Mouse (Mus musculus): Measurements from ENCODE around the gene Pgap3.

Pgap3 gene

GRCm38 (mm10) chr11:98357396-98358160 lies 42.7 kb downstream of the Pgap3 start:
- in situ Hi-C loops (cut with MboI, MseI), result no loop called here

DNA sequence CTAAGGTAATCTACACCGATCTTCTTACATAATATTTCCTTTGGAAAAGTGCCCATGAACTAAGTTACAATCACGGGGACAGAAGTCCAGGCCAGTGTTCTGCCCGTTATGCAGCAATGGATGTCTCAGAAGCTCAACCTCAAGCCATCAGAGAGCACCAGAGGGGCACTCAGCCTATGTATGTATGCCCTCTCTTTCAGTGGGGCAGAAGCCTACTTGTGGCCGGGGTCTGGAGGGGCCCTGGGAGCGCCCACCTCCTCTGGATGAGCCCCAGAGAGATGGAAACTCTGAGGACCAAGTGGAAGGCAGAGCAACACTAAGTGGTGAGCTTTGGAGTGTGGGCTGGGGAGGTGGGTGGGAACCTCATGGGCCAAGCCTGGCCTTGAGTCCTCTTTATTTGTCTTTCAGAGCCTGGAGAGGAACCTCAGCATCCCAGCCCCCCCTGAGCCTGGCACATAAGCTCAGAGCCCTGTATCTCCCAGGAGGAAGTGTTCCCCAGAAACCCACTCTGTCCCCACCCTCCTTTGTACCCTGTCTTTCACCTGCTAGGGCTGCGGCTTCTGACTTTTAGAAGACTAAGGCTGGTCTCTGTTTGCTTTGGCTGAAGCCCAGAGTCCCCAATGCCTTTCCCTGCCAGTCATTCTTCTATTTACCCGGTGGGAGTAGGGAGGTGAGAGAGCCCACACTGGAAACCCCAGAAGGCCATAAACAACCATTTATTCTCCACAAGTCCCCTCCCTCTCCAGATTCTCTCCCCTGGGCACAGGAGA lies 43.5 kb downstream of the Pgap3 start:
- in situ Hi-C loops (cut with MboI, MseI), result no loop called here

GRCm38 (mm10) chr11:98355732-98356299 lies 44.5 kb downstream of the Pgap3 start:
- in situ Hi-C loops (cut with MboI, MseI), result no loop called here

DNA sequence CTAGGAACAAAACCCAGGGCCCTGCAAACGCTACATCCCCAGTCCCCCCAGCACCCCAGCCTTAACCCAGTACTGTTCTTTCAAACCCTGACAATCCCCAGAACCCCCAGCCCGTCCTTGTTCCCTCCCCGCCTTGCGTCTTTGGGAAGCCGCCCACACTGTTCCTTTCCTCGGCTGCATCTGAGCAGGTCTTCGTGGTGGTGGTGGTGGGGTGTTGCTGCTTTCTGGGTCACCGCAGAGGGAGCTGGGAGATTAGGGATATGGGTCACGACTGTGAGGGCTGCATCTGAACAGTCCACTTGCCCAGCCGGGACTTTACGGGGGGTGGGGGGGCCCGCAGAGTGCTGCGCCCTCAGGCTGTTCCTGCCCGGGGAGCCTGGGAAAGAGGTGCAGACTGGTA lies 45.8 kb downstream of the Pgap3 start:
- in situ Hi-C loops (cut with MboI, MseI), result no loop called here

DNA sequence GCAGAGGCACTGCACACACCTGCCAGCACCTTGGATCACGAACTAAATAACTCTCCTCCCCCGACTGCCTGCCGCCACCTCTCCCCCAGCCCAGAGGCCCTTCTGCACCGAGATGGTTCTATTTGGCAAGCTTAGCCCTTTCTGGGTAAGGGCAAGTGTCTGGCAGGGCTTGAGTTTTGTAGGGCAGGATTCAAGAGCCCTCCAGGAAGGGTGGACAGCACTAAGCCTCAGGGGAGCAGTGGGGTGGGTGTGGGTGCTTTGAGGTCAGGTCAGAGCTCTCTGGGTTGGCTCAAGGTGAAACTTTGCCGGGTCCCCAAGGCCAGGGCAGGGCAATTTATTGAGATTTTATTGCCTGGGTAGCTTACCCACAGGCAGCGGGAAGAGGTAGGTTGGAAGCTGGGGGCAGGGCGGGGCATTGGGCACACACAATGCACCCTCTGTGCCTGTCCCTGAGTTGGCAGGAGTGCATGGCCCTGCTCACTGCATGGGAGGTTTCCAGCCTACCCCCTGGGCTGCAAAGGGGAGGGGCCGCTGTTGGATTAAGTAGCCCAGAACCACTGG lies 46.6 kb downstream of the Pgap3 start:
- in situ Hi-C loops (cut with MboI, MseI), result no loop called here

DNA sequence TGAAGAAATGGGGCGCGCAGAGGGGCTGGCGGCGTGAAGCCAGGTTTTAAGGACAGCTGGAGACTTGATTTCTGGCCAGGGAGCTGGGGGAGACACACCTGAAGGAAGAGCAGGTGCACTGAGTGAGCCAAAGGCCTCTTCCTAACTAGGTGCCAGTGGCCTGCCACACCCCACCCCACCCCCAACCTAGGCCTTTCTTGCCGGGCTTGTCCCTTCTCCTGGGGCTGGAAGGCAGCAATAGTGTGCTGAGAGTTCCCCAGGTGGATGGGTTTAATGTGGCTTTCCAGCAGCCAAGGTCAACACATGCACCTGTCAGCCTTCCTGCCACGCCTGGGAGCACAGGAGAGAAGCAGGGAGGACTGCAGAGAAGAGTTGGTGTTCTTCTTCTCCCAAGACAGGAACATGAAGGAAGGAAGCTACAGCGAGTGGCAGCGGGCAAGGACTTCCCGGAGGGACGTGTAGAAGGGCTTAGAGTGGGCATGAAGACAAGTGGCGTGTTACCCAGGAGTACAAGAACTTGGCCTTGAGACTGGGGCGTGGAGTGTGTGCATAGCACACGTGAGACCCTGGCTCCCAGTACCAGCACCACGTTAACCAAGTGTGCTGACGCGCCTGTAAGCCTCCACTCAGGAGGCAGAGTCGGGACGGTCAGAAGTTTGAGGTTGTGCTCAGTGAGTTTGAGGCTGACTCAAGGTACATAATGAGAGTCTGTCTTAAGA lies 47.9 kb downstream of the Pgap3 start:
- in situ Hi-C loops (cut with MboI, MseI), result no loop called here

DNA sequence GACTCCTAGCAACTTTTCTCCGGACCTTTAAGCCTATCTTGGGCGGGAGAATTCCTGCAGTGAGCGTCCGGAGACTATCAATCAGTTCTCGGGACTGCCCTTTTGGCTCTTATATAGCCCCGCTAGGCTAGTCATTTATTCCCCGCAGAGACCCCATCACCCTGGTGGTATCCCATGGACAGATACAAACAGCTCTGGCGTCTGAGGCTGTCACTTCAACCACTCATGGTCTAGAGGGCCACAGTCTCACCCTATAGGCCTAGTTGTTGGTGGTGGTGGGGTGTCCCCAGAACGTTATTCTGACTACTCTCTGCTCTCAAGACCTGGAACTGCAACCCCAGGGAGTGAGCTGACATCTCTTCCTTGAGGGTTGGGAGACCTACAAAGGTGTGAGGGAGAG lies 51.0 kb downstream of the Pgap3 start:
- in situ Hi-C loops (cut with MboI, MseI), result no loop called here

GRCm38 (mm10) chr11:98348083-98348961 lies 52.0 kb downstream of the Pgap3 start, which contains the start of gene Ppp1r1b:
TSS of gene Ppp1r1b (plus strand) at chr11:98348404.
- in situ Hi-C loops (cut with MboI, MseI), result no loop called here

DNA sequence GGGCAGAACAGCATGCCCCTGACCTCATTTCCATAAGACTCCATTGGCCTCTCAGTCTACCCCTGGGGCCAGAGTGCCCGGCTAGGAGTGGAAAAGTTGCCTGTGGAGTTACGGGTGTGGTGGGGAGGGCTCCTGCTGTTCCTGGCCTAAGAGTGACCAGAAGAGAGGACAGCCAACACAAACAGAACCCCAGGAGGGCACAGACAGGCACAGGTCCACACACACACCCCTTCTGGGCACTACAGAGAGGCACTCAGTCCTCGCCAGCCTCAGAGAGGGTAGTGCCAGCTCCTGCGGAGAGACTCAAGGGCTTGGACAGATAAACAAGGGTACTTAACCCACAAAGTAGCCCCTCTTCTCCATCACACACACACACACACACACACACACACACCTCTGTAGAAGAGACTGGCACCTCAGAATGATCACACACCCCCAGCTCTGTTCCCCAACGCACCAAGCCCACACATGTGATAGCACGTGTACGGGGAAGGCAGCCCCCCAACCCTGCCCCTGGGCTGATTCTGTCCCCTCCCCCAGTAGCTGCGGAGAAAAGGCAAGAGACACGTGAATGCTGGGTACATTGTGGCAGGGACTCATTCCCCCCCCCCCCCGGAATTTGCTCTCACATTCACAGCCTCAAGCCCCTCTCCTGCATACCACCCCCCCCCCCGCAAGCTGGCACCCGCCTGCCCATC lies 52.8 kb downstream of the Pgap3 start:
- in situ Hi-C loops (cut with MboI, MseI), result no loop called here

DNA sequence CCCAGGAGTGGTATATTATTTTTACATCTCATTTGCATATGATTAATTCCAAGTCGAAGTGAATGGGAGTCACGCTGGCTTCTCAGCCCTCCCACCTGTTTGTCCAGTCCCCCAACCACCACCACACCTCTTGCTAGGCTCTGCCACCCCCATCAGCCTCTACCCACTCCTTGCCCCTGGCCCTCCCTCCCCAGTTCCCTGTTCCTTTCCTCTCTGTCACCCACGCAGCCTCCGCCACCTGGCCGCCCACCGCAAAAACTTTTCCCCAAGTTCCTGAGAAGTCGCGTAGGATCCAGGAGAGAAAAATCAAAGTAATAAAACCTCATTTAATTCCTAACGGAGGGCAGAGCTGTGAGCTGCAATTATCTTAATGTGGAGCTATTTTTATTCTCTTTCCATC lies 54.1 kb downstream of the Pgap3 start:
- in situ Hi-C loops (cut with MboI, MseI), result no loop called here

DNA sequence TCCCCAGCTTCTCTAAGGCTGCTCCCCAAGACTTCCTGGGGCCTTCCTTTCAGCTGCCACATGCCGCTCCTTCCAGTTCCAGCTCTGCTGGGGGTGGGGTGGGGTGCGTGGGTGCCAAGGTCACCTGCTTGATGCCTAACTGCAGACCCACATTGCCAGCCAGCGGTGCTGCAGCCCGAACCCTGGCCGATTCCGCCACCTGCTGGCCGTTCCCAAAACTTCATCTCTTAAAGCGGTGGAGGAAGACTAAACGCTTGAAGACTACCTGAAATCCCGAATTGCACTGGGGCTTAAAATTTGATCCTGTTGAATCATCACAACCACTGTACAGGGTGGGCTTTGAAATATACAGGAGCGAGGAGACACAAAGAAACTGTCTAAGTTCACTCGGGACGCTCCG lies 55.0 kb downstream of the Pgap3 start:
- in situ Hi-C loops (cut with MboI, MseI), result no loop called here

DNA sequence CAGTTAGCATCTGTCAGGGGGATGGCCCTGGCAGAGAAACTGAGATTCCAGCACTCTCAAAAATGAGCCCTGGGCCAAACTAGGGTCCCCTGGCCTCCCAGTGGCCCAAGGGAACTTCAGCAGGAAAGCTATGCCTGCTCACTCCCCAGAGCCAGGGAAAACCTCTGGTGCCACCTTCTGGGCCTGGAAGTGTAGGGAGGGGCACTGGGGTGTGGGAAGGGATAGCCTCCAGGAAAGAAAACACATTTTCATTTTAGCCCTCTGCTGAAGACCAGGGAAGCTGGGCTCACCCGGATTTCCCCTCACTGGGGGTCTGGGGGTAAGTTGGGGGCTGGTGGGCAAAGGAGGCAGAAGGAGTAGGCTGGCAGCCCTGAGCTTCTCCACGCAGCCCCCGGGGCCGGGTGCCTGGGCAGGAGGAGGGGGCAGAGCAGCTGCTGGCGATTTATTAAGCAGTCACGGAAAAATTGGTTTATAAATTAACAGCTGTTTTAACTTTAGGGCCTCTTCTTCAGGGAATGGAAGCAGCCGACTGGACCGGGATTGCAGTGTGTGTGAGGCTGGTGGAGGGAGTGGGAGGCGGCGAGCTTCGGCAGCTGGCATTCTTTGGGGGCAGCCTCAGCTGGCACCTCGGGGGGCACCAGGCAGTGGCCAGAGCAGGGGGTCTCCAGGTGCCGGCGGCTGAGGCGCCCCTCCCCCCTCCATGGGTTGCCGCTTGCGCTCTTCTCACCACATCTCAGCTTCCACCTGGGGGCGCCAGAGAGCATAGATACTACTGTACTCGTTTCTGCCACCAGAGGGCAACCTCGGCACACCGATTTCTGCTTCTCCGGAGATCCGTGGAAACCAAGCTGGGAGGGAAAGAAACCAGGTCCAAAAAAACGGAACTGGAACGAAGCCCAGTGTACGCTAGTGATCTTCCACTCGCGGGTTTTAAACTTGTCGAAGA lies 58.0 kb downstream of the Pgap3 start:
- in situ Hi-C loops (cut with MboI, MseI), result no loop called here

- in situ Hi-C loops (cut with MboI, MseI), result no loop called here
These were observed 59.1 kb downstream of the Pgap3 start for GRCm38 (mm10) chr11:98341174-98341573.

GRCm38 (mm10) chr11:98340597-98340996 lies 59.7 kb downstream of the Pgap3 start:
- in situ Hi-C loops (cut with MboI, MseI), result no loop called here

- in situ Hi-C loops (cut with MboI, MseI), result no loop called here
These were observed 60.5 kb downstream of the Pgap3 start for GRCm38 (mm10) chr11:98339679-98340287.

DNA sequence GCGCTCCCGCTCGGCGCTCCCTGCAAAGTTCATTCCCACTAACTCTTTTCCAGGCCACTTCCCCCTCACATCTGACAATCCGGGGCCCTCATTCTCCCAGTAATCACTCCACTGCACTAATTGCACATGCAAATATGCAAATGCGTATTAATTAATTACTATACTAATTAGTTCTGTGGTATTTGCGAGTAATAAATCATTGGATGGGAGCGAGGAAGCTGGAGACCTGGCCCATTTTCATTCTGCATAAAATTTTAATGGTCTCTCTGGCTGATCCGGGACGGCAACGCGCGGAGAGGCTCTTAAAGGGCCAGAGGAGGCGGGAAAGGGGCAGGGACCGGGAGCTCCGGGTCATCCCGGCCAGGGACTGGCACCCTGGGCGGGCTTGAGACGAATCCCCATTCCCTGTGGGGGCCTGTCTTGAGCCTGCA lies 61.2 kb downstream of the Pgap3 start:
- in situ Hi-C loops (cut with MboI, MseI), result no loop called here

Measured in T-helper 1 cell (primary cell).